Mouse (Mus musculus) neural tube, embryonic 15.5 days (tissue): Measurements from ENCODE around the gene Inpp5d. TPM values are rescaled to one million over a fixed set of nuclear protein-coding genes. Genes with fewer than 3 reads are reported as not detected.
A peak's percentile ranks its signal among the peaks of the same experiment; 100 is the strongest.

ENCODE experiments used
- ATAC-seq: fragments of 200-750 bp; cut with Nextera tagmentation; 2 replicates; pipeline ENCODE4 v1.8.0; 2017; ENCODE audit warnings: mild to moderate bottlenecking, moderate TSS enrichment, moderate library complexity; ENCODE audit not compliant: low FRiP score
- H3K27ac ChIP-seq: fragments of 300-500 bp; sonication (generic); replicated peaks from 2 replicates; pipeline ENCODE4 v1.5.1; 2015; ENCODE audit warnings: mild to moderate bottlenecking, inconsistent platforms
- H3K27me3 ChIP-seq: fragments of 300-500 bp; sonication (generic); replicated peaks from 2 replicates; pipeline ENCODE4 v1.6.1; 2015; ENCODE audit warnings: inconsistent platforms
- H3K36me3 ChIP-seq: fragments of 300-500 bp; sonication (generic); 2 replicates; pipeline ENCODE4 v1.6.1; 2015; ENCODE audit warnings: inconsistent platforms
- H3K4me1 ChIP-seq: fragments of 300-500 bp; sonication (generic); 2 replicates; pipeline ENCODE4 v1.6.1; 2015; ENCODE audit warnings: inconsistent platforms
- H3K4me2 ChIP-seq: fragments of 300-500 bp; sonication (generic); 2 replicates; pipeline ENCODE4 v1.6.1; 2015; ENCODE audit warnings: inconsistent platforms, mild to moderate bottlenecking, moderate library complexity
- H3K4me3 ChIP-seq: fragments of 300-500 bp; sonication (generic); replicated peaks from 2 replicates; pipeline ENCODE4 v1.5.1; 2015; ENCODE audit warnings: mild to moderate bottlenecking, inconsistent platforms
- H3K9ac ChIP-seq: fragments of 300-500 bp; sonication (generic); replicated peaks from 2 replicates; pipeline ENCODE4 v1.6.1; 2015; ENCODE audit warnings: mild to moderate bottlenecking, inconsistent platforms
- H3K9me3 ChIP-seq: fragments of 300-500 bp; sonication (generic); replicated peaks from 2 replicates; pipeline ENCODE4 v1.6.1; 2016; ENCODE audit warnings: inconsistent platforms
- WGBS: fragments of 180-500 bp; shearing (Covaris S2); methylation state at CpG from one replicate; pipeline ENCODE4 v1.1.7; 2015; ENCODE audit warnings: mixed read lengths; 5-methylcytosine and 5-hydroxymethylcytosine counted together
- polyA plus RNA-seq: library from polyadenylated mRNA; unstranded; fragments of >200 nt; fragmentation: Nextera tagmentation; extraction: Ambion mirVana; gene quantifications from 2 replicates; pipeline ENCODE4 v1.2.1, GENCODE M21; 2015

Gene Inpp5d
- polyA plus RNA-seq, 1 experiment from 2014 or later = 3.2 TPM

DNA sequence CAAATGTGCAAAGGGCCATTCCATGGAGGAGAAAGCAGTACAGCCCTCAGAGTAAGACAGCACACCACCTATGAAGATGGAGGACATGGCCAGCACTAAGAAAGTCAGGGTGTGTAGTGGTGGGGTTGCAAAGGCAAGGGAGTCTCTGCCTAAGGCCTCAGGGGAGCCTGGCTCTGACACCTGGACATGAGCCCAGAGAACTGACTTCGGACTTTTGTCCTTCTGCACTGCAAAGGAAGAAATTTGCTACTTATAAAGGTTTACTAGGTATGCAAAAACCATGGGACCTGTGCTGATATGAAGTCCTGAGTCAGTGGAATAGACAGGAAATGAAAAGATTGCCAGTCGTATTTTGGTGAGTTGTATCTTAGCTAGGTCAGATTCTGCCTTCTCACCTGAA, 18.3 kb upstream of the Inpp5d start:
- no peak overlapping the region for H3K27ac ChIP-seq
- no peak overlapping the region for H3K4me3 ChIP-seq
- H3K9ac ChIP-seq = no peak overlapping the region
- H3K4me1 ChIP-seq = no peaks in the 10 kb centered on the region
- H3K27me3 ChIP-seq = no peaks in the 10 kb centered on the region
- no peak overlapping the region for H3K4me2 ChIP-seq
- H3K36me3 ChIP-seq = no peaks in the 10 kb centered on the region
- no peak for ATAC-seq
- no peaks in the 10 kb centered on the region for H3K9me3 ChIP-seq
- 82% methylated on average over 2 of the region's 2 CpGs for WGBS

DNA sequence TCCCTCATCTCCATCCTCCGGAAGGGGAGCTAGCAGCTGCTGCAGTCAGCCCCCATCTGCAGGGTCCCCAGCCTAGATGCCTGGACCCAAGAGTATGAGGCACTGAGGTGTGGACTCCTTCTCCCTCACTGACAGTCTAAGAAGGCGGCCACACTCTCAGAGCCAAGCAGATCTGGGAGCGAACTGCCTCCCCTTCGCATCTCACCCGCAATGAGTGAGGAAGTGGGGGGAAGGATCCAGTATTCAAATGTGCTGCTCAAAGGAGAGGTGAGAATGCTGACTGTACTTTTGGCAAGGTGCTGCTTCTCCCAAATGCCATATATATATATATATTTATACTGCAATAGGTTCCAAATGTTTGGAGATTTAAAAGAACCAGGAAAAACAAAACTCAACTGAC, 16.7 kb upstream of the Inpp5d start:
- 89% methylated on average over 5 of the region's 5 CpGs for WGBS
- no peaks in the 10 kb centered on the region for H3K4me1 ChIP-seq
- no peak overlapping the region for H3K4me3 ChIP-seq
- ATAC-seq = no peak
- no peaks in the 10 kb centered on the region for H3K36me3 ChIP-seq
- H3K4me2 ChIP-seq = no peak overlapping the region
- H3K9ac ChIP-seq = no peak overlapping the region
- H3K27ac ChIP-seq = no peak overlapping the region
- no peaks in the 10 kb centered on the region for H3K9me3 ChIP-seq
- H3K27me3 ChIP-seq = no peaks in the 10 kb centered on the region

DNA sequence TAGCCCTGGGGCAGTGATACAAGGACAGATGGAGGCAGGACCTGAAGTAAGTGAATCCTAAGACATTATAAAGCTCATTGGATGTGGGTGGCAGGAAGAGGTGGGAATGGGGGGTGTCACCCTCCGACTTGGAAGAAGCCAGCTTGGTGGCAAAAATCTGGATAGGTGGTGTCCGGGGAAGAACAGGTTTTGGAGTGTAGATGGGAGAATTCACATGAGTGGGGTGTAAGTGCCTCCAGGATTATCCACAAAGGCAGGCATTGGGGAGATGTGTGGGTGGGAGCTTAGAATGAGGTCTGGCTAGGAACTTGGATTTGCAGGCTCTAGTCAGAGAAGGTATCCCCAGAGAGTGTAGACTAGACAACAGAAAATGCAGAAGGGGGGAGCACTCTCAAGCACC, 14.8 kb upstream of the Inpp5d start:
- H3K9me3 ChIP-seq = no peaks in the 10 kb centered on the region
- no peak for ATAC-seq
- H3K9ac ChIP-seq = no peak overlapping the region
- H3K27ac ChIP-seq = no peak overlapping the region
- no peaks in the 10 kb centered on the region for H3K36me3 ChIP-seq
- H3K4me3 ChIP-seq = no peak overlapping the region
- H3K4me1 ChIP-seq = no peaks in the 10 kb centered on the region
- WGBS = 94% methylated on average over 2 of the region's 2 CpGs
- H3K4me2 ChIP-seq = no peak overlapping the region
- H3K27me3 ChIP-seq = no peaks in the 10 kb centered on the region

DNA sequence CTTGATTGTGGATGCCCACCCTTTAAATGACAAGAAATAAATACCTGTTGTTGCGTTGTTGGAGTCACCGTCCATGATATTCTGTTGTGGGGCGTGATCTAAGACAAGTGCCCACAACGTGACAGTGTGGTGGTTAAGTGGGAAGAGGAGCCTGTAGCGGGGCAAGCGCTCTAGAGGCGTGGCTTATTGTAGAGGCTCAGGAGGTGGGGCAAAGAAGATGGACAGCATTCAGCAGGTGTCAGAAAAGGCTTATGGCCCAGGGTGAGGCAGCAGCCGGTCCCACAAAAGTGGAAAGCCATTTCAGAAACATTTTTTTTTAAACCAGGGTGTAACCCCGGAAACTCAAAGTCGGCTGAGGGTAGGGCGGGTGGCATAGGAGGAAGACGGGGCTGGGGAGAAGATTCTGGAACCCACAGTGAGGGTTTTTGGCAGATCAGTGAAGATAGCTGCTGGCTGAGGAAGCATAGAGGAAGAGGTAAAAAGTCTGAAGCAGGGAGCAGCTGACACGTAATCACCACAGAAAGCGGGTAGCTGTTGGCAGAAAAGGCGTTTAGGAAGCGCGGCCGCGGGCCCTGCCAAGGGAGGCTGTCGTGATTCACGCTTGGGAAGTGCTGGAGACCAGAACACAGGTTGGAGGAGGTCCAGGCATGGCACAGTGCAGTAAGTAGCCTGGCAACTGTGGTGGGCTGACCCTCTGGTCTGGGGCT, 12.6 kb upstream of the Inpp5d start:
- ATAC-seq = peak; percentile 80; the same call in 1 of the 2 replicates
- Histone ChIP-seq H3K4me1 (no peaks in the 10 kb centered on the region), H3K27ac (0 out of 2 replicates have a peak overlapping the region, but pooled peaks have one; percentile 1)

DNA sequence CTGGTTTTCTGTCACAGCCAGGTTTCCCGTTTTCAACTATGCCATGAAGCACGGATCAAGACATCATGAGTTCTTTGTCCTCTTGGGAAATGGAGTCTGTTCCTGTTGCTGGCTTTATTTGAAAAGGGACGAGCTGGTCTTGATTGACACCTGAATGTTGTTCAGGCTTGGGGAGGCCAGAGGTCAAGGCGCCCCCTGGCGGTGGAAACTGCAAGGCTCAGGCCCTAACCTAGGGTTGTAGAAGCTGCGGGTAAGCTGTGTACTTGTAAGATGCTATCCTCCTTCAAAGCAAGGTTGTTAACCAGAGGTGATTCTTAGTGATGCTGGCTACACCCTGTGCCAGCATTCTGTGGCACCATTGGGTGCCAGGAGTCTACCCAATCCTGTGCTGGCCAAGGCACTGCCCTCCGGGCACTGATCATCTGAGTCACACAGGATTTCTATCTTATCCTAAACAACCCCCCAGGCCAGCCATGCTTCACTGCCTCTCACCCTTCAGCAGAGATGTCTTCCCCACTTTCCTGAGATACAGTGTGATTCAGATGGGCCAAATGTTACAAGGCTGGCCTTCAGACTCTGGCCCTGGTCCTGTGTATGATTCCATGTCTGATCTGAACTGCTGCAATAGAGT, 11.6 kb upstream of the Inpp5d start:
- H3K4me1 ChIP-seq = no peaks in the 10 kb centered on the region
- H3K36me3 ChIP-seq = no peaks in the 10 kb centered on the region
- H3K27ac ChIP-seq = no peak overlapping the region
- H3K9me3 ChIP-seq = no peaks in the 10 kb centered on the region
- ATAC-seq = no peak
- H3K4me2 ChIP-seq = no peak overlapping the region
- no peak overlapping the region for H3K4me3 ChIP-seq
- H3K9ac ChIP-seq = no peak overlapping the region
- WGBS = 36% methylated on average over 7 of the region's 7 CpGs
- H3K27me3 ChIP-seq = no peaks in the 10 kb centered on the region

More for the DNA sequence above, 12.6 kb upstream of the Inpp5d start:
- no peaks in the 10 kb centered on the region for H3K36me3 ChIP-seq
- H3K4me3 ChIP-seq = no peak overlapping the region
- H3K27me3 ChIP-seq = no peaks in the 10 kb centered on the region
- no peak overlapping the region for H3K9ac ChIP-seq
- H3K9me3 ChIP-seq = no peaks in the 10 kb centered on the region
- no peak overlapping the region for H3K4me2 ChIP-seq
- 73% methylated on average over 21 of the region's 21 CpGs for WGBS

DNA sequence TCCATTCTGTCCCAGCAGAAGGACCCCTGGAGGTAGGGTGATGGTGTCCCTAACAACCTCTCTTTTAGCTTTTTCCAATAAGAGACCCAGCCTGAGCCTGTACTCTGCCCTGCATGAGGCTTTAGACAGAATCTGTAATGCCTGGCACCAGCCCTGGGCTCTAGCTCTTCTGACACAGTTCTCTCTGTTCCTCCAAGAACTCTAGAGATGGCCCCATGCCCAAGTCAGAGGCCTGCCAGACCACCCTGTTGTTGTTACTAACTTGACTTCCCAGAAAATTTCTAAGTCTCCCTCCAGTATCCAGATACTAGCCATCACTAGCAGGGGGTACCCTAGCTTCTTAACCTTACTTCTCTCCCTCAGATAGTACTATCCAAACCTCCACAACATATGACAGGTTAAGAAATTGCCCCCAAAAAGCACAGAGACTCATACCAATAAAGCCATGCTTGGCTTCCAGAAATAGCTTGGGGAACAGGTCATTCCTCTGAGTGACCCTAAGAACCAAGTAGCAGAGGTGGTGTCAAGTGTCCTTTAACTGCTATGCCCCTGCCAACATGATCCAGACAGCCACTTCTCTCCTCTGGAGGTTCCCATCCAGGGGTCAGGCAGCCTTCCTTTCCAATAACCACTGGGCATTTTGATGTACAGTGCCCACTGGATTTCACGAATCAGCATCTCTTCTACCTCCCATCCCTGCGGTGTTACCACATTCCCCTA, 5.4 kb upstream of the Inpp5d start:
- H3K9ac ChIP-seq = no peak overlapping the region
- ATAC-seq = no peak
- H3K9me3 ChIP-seq = no peaks in the 10 kb centered on the region
- H3K27ac ChIP-seq = no peak overlapping the region
- no peak overlapping the region for H3K4me3 ChIP-seq
- no peaks in the 10 kb centered on the region for H3K4me1 ChIP-seq
- no peaks in the 10 kb centered on the region for H3K27me3 ChIP-seq
- no peak overlapping the region for H3K4me2 ChIP-seq
- WGBS = 90% methylated on average over 2 of the region's 2 CpGs
- H3K36me3 ChIP-seq = no peaks in the 10 kb centered on the region

DNA sequence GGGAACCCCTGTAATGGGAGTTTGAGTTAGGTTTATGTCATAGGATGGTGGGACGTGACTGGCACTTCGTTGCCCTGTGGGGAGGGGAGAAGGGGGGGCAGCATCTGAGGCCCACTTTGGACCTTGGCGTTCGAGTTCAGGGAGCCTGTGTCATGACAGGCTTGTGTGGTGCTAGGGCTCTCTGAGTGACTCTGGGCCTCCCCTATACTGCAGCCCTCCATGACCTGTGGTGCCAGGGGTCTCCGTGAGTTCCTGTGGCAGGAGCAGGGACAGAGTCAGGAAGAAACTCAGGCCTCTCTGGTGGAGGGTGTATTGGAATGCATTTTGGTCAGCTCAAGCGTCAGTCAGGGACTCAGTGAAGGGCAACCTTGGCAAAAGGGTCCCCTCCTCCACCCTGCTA, 581 bp downstream of the Inpp5d start:
- no peak for ATAC-seq
- 85% methylated on average over 6 of the region's 6 CpGs for WGBS
- no peak overlapping the region for H3K27ac ChIP-seq
- H3K4me1 ChIP-seq = no peaks in the 10 kb centered on the region
- H3K36me3 ChIP-seq = no peaks in the 10 kb centered on the region
- H3K4me2 ChIP-seq = peak overlapping the region; percentile 11; the same call in 1 of the 2 replicates
- no peak overlapping the region; the same call in 1 of the 2 replicates for H3K4me3 ChIP-seq
- no peaks in the 10 kb centered on the region for H3K9me3 ChIP-seq
- H3K9ac ChIP-seq = no peak overlapping the region
- H3K27me3 ChIP-seq = no peaks in the 10 kb centered on the region

DNA sequence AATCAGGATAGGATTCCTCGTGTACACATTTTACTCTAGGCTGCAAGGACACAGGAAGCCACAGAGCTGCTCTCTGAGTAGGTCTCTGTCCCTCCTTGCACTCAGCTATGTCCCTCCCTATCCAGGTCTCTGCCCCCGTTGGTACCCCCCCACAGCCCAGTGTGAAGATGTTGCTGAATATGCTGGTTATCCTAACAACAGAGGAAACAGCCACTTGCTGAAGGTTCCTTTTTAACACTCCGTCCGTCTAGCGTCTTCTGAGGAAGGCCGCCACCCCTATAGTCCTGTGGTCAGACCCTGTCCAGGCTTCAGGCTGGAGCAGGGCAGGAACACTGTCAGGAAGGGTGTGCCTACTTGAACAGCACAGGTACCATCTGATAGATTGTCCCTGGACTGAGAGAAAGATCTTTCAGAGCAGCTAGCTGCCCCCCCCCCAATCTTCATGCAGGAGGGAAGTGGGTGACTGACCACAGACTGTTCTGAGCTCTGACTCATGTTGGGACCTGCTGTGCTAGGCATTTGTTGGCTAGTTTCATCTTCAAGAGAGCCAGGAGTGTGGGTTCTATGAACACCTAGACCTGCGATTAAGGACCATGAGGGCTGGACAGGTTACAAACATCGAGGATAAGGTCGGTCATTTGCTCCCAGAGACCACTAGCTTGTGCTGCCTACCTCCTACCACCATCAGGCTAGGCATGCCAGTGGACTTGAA, 1.2 kb downstream of the Inpp5d start:
- Histone ChIP-seq H3K4me1 (no peaks in the 10 kb centered on the region), H3K4me3 (no peak overlapping the region), H3K27ac (no peak overlapping the region), H3K36me3 (no peaks in the 10 kb centered on the region), H3K27me3 (no peaks in the 10 kb centered on the region), H3K9me3 (no peaks in the 10 kb centered on the region), H3K9ac (no peak overlapping the region), H3K4me2 (peak overlapping the region; percentile 11; the same call in 1 of the 2 replicates)
- WGBS = 88% methylated on average over 9 of the region's 9 CpGs
- no peak for ATAC-seq

DNA sequence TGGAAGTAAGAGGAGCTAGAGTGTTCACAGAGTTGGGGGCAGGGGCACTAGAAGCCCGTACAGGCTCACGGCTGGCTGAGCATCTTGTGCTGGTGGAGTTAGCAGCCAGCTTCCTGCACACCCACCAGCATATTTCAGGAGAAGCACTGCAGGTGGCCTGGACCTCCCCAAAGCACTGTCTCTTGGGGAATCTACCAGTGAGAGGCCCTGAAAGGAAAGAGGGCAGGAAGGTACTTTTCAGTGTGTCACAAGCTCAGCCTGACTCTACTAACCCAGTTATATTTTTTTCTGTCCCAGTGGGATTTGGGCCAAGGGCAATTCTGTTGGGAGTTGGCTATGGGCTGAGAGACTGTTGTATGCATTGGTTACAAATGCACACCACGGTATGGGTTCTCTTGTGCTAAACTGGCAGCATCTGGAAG, 1.8 kb downstream of the Inpp5d start:
- no peak overlapping the region for H3K4me2 ChIP-seq
- no peak overlapping the region for H3K9ac ChIP-seq
- no peak overlapping the region for H3K4me3 ChIP-seq
- no peaks in the 10 kb centered on the region for H3K36me3 ChIP-seq
- 66% methylated on average over 3 of the region's 3 CpGs for WGBS
- no peak for ATAC-seq
- no peaks in the 10 kb centered on the region for H3K27me3 ChIP-seq
- no peak overlapping the region for H3K27ac ChIP-seq
- no peaks in the 10 kb centered on the region for H3K9me3 ChIP-seq
- H3K4me1 ChIP-seq = no peaks in the 10 kb centered on the region

DNA sequence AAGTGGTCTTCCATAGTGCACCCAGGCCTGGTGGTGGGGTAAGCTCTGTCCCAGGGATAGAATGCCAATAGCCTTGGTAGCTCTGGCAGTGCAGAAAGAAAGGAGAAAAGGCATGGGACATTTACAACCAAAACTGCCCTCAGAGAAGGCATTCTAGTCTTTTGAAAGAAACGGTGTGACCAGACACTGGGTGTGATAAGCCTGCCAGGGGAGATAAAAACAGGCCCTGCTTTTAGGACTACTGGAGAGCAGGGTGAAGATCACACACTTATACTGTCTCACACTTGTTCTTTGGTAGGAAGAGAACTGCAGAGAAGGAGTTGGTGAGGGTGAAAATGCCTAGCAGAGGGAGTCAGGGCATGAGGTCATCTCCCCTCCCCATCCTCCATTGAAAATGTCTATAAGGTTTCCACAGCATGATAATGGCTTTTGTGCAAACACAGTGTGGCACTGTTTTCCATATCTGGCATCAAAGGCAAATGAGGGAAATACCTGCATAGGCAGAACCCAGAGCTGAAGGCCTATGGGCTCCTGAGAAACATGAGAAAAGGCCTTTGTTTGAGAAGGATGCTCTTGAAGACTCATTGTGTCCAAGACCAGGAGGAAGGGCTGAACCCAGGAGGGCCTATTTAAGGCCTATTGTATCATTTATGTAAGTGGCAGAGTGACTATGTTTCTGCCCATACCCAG, 4.0 kb downstream of the Inpp5d start:
- H3K9ac ChIP-seq = no peak overlapping the region
- WGBS = 73% methylated on average over 1 of the region's 1 CpGs

DNA sequence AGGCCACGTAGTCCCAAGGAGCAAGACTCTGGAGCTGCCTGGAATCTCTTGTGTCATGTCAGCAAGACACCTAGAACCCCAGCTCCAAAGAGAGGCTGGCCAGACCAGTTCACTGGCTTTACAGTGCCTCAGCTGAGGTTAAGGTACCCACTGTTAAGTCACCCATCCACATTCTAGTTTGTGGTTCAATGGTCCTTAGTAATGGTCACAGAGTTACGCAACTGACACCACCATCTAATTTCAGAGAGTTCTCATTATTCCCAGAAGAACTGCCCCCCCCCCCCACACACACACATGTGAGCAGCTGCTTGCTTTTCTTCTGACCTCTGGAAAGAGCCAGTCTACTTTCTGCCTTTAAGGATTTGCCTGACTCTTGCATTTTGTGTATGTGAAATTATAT, 4.7 kb downstream of the Inpp5d start:
- H3K27me3 ChIP-seq = no peaks in the 10 kb centered on the region
- H3K4me3 ChIP-seq = no peak overlapping the region
- no peaks in the 10 kb centered on the region for H3K36me3 ChIP-seq
- H3K9ac ChIP-seq = no peak overlapping the region
- H3K9me3 ChIP-seq = no peaks in the 10 kb centered on the region
- H3K4me2 ChIP-seq = no peak overlapping the region
- no peak for ATAC-seq
- no peak overlapping the region for H3K27ac ChIP-seq
- H3K4me1 ChIP-seq = no peaks in the 10 kb centered on the region
- WGBS = 90% methylated on average over 2 of the region's 2 CpGs

More for the DNA sequence above, 4.0 kb downstream of the Inpp5d start:
- no peak overlapping the region for H3K27ac ChIP-seq
- no peak overlapping the region for H3K4me3 ChIP-seq
- ATAC-seq = no peak
- no peaks in the 10 kb centered on the region for H3K27me3 ChIP-seq
- H3K4me1 ChIP-seq = no peaks in the 10 kb centered on the region
- H3K4me2 ChIP-seq = no peak overlapping the region
- no peaks in the 10 kb centered on the region for H3K9me3 ChIP-seq
- no peaks in the 10 kb centered on the region for H3K36me3 ChIP-seq
